Mouse (Mus musculus): ENCODE measurements around the gene Mpst.

The Mpst gene

DNA sequence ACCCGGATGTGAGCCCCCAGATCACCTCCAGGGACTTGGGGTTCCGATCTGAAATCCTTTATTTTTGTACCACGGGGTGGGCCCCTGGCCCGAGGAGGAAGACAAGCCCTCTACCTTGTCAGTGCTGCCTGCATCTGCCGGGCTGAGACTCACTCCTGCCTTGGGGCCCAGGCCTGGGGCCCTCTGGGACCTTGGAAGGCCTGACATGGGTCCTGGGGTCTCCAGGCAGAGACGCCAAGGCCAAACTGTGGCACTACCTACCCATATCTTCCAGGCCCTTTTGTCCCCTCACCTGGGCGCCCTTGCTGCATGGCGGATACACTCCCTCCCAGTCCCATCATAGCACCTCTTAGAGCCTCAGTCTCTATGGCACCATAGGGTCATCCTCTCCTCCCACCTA, 32.3 kb downstream of the Mpst start:
- no peak for DNase-seq

DNA sequence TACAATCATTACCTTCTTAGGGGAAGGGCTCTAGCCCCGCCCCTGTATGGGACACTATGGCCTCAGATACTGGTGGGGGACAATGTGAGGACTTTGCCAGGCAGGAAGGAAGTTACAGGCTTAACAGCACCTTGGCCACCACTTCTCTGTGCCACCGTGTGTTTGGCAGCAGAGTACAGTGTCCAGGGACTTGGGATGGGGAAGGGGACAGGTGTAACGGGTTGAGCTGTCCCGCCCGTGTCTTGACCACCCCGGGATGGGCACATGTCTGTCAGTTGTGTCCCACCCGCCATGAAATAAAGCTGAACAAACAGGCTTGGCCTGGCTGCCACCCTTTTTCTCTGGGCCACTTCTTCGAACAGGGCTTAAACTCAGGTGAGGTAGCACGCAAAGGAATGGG, 32.8 kb downstream of the Mpst start:
- no peak for DNase-seq

DNA sequence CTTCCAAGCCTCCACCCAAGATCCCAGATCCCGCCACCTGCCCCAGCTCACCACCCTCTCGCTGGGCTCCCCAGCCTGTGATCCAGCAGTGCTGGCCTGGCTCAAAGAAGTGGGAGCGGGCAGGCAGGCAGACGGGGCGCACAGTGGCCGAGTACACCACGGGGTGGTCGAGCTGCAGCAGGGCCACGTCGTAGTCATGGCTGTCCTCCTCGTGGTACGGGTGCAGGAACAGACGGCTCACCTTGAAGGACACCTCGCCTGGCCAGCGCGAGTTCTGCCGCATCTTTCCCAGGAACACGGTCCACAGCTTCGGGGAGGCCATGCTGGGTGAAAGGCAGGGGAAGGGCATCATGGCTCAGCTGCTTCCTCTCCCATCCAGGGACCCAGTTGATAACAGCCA, 36.0 kb downstream of the Mpst start:
- no peak for DNase-seq

DNA sequence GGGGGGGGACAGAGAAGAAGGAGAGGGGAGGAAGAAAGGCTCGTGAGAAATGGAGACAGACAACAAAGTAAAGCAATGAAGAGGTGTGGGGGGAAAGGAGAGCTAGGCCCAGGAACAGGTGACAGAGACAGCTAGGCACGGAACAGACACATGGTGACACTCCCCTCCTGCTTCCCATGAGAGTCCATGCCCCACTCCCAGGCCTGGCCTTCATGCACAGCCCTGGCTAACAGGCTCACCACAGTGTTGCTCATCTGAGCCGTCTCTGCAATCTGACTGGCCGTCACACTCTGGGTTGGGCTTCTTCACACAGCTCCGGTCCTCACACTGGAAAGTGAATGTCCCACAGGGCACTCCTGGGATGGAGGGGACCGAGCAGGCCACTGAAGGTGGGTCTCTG, 37.6 kb downstream of the Mpst start:
- DNase-seq: no peak

DNA sequence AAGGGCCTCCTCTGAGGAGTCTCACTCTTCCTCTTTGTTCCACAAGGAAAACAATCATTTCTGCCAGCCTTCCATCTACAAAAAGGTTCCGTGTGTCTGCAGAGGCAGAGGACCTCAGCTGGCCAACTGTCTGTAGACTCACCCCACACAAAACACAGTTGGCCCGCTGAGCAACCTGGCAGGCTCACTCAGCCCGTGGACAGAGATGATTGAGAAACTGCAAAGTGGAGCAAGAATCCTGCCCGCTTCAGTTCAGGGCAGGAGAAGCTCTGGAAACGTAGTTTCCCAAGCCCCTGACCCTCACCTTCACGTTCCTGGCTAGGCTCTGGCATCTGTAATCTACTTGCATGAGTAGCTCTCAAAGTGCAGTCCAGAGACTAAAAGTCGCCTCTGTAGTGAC, 40.9 kb downstream of the Mpst start:
- DNase-seq: no peak

DNA sequence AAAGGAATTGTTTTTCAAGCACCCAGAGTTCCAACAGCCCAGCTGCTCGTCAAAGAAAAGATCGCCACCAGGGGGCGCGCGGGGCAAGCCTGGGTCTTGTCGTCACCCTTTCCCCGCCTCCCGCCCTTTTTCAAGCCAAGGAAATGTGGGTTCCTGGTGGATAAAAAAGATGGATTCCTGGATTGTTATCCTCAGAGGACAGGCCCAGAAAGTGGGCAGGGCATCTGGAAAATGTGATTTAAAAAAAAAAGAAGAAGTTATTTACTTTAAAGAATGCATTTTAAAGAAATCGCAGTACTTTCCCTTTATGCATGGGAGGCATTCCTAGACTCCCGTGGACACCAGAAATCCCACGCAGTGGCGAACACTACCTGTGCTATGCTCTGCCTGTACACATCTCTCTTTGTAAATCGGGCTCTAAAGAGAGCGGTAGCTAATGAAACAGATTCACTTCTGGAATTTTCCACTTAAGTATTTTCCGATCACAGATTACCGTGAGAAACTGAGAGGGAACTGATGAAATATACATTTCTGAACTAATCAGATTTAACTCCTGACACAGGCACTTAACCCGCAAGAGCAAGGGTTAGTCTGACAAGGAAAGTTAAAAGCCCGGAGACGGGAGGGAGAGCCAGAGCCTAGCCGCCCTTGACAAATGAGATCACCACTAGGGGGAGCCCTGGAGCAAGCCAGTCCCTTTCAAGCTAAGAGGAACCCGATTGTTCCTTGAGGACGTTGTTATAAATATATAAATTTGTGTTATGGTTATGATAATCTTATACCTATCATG, 41.7 kb downstream of the Mpst start:
- peak; percentile 90 for DNase-seq

DNA sequence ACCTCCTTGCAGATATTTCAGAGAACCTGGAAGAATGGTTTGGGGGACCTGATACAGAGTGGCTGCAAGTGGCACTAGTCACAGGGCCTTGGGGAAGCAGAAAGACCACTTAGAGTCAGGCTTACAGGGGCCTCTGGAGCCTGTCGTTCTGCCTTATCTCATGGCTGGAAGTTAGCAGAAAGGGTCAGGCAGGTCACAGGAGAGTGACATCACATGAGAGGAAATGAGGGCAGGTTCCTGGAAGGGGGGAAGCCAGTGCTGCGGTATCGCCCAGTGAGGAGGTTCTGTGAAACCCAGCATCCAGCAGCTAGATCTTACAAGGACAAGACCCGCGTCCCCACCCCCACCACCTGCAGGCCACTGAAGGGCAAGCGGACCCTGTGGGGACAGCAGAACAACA, 42.9 kb downstream of the Mpst start:
- no peak for DNase-seq

DNA sequence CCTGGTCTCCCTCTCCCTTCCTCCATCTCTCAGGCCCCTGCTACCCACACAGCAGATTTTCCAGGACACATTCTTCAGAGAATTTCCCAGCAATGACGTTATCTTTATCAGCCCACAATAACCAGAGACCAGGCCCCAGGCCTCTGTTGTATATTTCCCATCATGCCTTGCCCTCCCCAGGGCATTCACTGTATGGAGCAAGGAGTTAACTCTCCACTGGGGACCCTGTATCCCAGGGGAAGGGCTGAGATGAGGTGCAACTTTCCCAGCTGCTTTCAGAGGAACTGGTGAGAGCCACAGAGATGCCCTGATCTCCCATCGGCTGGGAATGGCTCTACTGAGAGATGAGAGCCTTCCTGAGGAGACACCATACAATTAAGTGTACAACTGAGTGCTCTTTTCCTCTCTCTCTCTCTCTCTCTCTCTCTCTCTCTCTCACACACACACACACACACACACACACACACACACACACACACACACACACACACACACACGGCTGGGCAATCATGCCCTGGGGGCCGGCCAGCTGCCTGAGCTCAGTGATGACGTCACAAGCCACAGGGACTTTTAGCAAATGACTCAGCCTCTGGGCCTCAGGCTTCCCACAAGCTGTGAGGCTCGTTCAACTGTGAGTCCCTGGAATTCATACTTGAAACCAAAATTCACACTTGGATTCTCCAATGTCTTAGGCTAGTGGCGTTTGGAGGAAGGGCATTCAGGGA, 43.6 kb downstream of the Mpst start:
- DNase-seq: peak; percentile 24

DNA sequence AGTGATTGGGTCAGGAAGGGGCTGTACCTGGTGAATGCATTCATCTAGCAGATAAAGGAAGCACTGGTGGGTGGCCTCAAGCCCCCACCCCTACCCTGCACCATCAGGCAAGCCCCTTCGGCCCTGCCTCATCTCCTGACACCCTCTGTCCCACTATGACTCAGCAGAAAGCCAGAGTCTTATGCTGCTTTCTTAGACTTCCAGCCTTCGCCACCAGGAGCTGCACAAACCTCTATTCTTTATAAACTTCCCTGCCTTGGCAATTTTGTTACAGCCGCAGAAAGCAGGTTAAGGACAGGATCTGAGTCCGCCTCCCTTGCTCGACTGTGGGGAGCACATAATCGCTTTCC, 44.2 kb downstream of the Mpst start:
- no peak for DNase-seq

DNA sequence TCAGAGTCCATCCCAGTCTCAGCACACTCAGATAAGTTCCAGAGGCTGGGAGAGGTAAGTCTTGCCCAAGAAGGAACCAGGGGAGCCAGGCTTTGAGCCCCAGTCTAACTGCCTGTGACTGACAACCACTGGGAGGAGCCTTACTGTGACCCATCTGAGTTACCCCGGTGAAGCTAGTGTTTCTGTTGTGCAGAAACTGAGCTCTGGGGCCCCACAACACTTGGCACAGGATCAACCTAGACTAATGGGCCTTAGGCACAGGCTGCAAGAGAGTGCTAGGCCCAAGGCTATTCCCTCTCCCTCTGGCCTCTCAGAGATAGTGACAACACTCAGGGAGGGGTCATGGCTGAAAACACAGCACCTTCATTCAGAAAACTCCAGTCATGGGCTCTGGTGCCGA, 45.0 kb downstream of the Mpst start:
- DNase-seq: no peak

DNA sequence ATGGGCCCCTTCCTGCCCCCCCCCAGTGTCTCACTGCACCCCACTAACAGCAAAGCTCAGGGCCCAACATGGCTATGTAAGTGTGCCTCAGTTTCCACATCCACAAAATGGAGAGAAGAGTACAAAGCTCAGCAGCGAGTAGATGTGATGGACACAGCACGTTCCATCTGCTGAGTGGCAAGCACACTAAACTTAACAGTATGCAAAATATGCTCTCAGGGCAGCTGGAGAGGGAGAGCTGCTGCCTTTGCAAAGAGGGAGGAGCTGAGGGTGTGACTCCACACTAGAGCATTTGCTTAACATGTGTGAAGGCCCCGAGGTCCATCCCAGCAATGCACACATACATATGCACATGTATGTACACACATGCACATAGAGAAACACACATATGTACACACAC, 46.7 kb downstream of the Mpst start:
- DNase-seq: no peak

DNA sequence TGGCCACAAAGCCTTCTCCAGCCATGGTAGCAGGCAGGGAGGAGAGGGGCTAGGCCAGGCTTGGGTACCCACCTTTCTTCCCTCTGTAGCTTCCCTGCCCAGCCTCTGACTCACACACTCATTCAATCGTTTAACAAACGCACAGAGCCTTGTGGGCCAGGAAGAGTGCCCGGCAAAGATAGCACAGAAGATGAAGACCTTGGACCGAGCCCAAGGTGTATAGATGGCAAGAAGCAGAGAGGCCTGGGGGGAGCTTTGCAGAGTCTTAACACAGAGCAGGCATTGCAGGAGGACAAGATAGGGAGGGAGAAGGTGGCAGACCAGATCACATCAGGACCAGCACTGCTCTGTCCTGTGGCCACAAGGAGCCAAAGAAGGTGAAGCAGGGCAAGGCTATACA, 49.0 kb downstream of the Mpst start:
- DNase-seq: no peak

DNA sequence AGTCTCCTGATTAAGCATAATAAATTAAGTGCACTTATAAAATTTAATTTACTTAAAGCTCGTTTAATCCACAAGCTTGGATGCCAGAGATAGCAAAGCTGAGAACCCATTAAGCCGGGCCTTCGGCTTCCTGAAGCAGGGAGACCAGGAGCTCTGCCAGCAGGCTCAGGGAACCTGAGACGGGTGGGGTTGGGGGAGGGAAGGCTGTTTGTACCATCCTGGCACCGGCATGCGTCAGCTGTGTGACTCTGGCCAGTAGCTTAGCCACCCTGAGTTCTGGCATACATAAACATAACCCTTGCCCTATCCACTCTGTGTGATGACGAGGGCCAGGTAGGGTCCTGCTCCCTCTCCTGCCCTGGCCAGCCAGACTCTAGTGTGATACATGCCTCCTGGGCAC, 49.8 kb downstream of the Mpst start:
- DNase-seq: no peak

DNA sequence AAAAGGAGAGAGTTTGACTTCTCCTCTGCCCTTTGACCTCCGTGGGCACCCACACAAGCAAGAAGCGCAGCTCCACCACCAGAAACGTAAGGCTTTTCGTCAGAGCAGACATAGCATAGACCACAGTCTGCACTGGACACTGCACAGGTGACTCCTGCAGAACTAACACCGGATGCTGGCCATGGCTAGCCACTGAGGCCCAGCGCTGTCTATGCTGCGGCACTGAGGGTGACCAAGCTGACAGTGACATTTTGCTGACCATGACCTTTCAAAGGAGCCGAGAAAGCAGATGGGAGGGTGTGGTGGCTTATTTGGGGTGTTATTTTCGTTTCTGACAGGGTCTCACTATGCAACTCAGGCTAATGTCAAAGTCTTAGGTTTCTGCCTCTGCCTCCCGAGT, 51.0 kb downstream of the Mpst start:
- no peak for DNase-seq

DNA sequence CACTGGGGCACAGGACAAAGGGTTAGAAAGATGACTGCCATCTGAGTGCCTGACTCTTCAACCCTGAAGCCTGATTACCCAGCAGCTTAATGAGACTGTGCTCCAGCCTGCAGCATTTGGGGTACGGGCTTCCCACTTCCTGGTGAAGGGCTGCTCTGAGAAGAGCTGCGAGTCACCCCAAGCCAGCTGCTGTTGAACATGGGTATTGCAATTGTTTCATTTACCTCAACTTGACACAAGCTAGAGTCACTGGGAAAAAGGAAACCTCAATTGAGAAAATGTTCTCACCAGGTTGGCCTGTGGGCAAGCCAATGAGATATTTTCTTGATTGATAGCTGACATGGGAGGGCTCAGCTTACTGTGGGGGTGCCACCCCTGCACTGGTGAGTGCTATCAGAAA, 56.8 kb downstream of the Mpst start:
- peak; percentile 50 for DNase-seq

All from thymus, postnatal 25 days (tissue).